Mouse (Mus musculus): ENCODE measurements around the gene Hbb-bt.
"Not testable (repeated sequence)": the region's sequence is repeated elsewhere in the genome, so short reads cannot be mapped to it uniquely, and the experiment has no call there.

The Hbb-bt gene

DNA sequence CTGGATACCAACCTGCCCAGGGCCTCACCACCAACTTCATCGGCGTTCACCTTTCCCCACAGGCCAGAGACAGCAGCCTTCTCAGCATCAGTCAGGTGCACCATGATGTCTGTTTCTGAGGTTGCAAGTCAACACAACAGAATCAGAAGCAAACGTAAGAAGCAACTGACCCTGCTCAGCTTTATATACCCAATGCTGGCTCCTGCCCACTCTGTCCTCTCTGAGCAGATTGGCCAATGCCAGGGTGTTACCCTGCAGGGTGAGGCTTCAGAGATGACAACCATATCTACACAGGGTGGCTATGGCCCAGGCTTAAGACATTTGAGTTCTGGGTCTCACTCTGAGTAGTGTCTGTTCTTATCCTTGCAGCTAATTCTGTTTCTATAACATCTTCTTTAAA, at the start of gene Hbb-bt:
TSS of gene Hbb-bt (minus strand) at position 231 of the 400 bp plus-strand sequence.
- no peak for DNase-seq

DNA sequence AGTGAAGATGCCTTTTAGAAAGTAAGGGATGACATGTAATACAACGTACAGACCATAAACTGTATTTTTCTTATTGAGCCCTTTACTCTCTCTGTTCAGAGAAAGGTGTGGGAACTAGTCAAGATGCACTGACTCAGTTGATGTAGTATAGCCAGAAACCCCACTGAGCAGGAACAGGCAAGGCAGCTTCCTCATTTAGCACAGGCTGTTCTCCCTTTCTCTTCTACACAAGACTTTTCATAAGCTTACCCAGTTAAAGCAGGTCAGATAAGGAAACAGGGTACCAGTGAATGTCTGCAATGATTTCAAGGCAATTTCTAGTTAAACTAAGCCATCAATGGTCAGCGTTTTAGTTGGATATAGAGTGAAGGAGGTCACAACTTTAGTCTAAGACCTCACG, 47.7 kb upstream of the Hbb-bt start:
- DNase-seq = no peak

DNA sequence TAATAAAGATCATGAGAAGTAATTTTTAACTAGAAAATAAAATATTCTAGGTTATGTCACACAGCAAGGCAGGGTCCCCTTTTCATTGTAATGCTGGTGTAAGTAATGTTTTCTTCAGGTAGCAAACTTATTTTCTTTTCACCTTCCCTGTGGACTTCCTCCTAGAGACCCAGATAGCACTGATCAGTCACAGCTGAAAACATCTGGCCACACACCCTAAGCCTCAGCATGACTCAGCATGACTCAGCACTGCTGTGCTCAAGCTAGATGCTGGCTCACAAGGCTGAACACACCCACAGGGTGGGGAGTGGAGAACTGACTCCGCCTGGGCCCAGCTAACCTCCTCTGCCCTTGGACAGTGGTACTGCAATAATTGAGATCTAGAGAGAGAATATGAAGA, 47.1 kb upstream of the Hbb-bt start:
- peak; percentile 95 for DNase-seq

DNA sequence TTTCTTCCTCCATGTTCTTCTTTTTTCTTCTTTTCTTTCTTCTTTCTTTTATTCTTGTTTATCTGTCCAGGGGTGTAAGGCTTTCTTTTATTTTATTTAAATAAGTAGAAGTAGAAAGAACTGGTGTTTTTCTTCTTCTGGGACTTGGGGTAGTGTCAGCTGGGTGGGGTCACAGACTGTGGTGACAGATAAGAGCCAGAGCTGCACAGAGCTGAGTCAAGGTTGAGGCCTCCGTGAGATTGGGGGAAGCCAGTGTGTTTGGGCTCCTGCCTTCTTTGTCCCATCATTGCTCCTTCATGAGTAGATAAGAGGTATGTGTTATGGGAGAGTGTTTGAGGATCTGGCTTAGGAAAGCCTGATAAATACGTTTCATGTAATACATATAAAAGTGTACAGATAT, 45.3 kb upstream of the Hbb-bt start:
- no peak for DNase-seq

DNA sequence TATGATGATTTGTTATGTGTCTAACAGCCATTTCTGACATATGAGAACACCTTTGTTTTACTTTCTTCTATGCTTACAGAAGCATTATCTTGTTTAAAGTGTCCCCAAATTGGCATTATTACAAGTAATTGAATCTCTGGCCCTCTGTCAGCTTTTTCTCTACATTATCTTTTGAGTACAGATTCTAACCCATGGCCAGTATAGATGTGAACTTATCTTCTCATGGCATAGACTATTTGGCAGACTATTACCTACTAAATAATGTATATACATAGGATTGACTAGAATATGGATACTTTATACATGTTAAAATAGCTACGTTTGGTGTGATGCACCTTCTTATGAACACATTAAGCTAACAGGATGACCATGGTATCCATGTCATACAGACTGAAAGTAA, 40.9 kb upstream of the Hbb-bt start:
- no peak for DNase-seq

DNA sequence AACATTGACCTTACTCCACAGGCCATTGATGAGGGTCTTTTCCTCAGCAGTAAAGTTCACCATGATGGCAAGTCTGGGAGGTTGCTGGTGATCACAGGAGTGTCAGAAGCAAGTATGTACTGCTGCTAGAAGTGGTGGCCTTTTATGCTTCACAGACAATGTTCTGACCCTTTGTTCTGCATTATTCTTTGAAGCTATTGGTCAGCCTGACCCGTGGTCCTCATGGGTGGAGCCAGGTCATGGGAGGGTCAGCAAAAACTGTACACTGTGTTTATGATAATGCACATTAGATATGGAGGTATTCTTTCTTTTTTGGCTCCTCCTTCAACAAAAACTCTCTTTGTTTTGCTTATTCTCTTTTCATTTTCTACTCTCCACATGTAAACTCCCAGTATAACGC, 39.3 kb upstream of the Hbb-bt start, which contains the start of gene Hbb-y:
TSS of gene Hbb-y (minus strand) at position 127 of the 400 bp plus-strand sequence.
- no peak for DNase-seq

DNA sequence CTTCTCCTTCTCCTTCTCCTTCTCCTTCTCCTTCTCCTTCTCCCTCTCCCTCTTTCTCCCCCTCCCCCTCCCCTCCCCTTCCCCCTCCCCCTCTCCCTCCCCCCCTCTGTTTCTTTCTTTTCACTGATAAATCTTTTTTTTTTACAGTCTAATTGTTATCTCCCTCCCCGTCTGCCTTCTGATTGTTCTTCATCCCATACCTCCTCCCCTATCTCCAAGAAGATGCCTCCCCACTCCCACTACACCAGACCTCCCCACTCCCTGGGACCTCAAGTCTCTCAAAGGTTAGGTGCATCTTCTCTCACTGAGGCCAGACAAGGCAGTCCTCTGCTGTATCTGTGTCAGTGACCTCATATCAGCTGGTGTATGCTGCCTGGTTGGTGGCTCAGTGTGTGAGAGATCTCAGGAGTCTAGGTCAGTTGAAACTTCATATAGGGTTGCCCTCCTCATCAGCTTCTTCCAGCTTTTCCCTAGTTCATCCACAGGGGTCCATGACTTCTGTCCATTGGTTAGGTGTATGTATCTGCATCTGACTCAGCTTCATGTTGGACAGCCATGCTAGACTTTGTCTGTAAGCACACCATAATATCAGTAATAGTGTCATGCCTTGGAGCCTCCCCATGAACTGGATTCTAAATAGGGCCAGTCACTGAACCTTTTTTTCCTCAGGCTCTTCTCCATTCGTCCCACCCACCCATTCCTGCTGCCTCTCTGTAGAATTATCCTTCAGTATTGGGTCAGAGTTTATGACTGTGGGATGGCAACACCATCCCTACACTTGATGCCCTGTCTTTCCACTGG, 30.9 kb upstream of the Hbb-bt start:
- no peak for DNase-seq

DNA sequence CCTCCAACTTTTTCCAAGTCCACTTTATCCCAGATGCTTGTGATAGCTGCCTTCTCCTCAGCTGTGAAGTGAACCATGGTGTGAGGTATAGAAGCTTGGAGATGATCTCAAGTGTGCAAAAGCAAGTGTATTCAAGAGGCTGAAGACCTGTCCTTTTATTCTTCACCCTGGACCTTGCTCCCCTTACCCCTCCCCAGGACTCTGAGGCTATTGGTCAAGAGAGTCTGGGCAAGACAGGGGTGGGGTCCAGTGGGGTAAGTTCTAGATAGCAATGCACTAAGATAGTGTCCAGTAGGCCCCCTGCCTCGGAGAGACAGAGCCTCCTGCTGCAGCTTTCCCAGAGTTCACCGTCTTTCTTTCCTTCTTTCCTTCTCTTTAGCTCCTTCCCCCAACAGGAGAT, 29.2 kb upstream of the Hbb-bt start, which contains the start of gene Hbb-bh1:
TSS of gene Hbb-bh1 (minus strand) at position 131 of the 400 bp plus-strand sequence.
- DNase-seq = no peak

DNA sequence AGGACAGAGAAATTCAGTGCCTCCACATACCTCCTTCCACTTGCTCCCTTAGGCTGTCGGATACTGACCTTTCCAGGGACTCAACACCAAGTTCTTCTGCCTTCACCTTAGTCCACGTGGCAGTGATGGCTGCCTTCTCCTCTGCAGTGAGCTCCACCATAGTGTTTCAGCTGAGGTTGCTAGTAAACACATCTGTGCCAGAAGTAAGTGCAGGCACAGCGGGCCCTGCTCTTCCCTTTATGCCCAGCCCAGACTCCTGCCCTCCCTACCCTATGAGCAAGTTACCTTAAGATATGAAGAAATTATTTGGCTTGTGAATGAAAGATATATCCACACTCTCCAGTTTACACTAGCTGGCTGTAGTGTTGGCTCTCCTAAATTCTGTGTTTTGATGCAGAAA, 26.5 kb upstream of the Hbb-bt start, which contains the start of gene Hbb-bh2:
TSS of gene Hbb-bh2 (minus strand) at position 253 of the 400 bp plus-strand sequence.
- DNase-seq = no peak

DNA sequence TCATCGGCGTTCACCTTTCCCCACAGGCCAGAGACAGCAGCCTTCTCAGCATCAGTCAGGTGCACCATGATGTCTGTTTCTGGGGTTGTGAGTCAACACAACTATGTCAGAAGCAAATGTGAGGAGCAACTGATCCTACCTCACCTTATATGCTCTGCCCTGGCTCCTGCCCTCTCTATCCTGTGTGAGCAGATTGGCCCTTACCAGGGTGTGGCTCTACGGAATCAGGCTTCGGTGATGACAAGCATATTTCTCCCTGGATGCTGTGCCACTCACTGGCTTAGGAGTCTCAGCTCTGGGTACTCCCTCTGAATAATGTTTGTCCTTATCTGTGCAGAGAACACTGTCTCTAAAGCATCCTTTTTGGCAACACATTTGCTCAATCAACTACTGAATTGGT, 14.0 kb upstream of the Hbb-bt start, which contains the start of gene Hbb-bs:
TSS of gene Hbb-bs (minus strand) at position 289 of the 400 bp plus-strand sequence.
- no peak for DNase-seq

DNA sequence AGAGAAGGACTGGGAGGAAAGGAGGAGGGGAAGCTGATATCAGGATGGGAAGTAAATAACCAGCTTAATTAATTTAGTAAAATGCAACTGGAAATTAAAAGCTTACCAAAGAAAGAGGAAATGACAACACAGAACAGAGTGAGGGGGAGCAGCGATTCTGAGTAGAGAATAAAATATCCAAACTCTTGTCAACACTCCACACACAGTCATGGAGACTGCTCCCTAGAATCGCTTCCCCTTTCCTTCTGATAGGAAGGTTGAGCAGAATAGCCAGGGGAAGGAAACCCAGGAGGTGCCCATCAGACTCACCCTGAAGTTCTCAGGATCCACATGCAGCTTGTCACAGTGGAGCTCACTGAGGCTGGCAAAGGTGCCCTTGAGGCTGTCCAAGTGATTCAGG, 13.3 kb upstream of the Hbb-bt start:
- not testable (repeated sequence) for DNase-seq

DNA sequence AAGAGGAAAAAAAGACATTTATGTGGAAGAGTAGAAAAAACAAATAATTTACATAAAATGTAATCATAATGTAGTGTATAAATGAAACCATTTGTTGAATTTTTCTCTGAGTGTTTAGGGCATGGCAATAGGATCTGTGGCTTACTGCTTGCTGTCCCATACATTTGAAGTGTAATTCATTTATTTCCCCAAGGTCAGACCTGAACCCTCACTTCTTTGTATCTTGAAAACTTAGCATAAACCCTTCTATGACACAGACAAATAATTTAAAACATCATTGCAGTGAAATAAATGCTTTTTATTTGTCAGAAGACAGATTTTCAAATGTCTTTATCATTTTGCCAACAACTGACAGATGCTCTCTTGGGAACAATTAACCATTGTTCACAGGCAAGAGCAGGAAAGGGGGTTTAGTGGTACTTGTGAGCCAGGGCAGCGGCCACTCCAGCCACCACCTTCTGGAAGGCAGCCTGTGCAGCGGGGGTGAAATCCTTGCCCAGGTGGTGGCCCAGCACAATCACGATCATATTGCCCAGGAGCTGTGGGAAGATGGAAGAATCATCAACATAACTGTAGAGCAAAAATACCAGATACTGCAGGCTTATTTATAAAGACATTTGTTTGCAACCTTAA, 12.6 kb upstream of the Hbb-bt start:
- DNase-seq = no peak

DNA sequence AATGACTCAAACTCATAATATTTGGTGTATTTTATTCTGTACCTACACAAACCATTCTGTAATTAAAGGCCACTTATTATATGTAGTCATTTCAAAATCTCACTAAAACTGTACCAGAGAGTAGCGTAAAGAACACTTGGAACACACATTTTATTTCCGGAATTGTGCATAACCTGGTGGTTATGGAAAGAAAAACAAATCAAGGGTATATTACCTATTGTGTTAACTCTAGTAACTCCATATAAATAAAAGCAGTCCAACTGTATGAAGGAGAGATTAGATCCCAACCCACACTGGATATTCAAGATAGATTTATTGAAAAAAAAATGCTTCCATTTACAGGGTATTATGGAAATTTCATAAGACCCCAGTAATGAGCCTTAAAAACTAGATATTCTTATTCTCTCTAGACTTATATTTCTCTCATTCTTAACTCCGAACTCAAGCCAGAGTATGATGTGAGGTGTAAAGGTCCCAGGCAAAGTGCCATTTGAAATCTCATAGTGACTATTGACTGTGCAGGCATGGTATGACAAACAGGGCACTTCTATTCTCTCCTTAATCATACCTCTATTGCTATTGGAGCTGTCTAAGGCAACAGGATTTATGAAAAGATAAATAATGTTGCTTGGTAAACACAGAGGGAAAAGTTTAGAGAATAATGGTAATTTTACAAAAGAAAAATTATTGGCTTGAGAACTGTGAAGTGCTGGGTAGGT, 11.9 kb upstream of the Hbb-bt start:
- DNase-seq = no peak

DNA sequence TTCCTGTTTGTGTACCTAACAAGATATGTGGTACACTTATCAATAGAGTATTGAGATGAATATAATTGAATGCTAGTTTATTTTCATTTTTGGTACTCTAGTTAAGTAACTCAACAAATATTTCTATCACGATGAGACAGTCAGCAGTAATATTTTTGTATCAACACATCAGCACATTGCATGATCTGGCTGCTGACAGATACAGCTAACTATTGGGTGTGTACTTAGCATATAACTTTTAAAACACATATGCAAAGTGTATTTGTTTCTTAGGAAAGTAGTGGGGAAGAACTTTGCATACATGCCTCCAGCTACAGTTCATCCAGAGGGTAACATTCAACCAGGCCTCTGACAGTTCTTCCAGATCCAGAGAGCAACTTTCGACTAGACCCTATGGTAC, 10.8 kb upstream of the Hbb-bt start:
- no peak for DNase-seq

DNA sequence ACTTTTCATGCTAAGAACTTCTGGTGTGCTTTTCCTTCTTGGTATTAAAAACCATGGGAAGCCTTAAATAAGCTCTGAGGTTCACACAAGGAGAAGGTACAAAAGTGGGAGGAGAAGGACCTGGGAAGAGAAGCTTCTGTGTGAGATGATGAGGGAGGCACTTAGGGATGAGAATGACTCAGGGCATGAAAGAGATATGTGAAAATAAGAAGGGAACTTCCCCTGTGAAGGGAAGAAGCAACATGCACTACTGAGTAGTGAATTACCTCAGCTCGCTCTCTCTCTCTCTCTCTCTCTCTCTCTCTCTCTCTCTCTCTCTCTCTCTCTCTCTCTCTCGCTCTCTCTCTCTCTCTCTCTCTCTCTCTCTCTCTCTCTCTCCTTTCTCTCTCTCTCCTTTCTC, 1.3 kb upstream of the Hbb-bt start:
- DNase-seq = not testable (repeated sequence)

DNA sequence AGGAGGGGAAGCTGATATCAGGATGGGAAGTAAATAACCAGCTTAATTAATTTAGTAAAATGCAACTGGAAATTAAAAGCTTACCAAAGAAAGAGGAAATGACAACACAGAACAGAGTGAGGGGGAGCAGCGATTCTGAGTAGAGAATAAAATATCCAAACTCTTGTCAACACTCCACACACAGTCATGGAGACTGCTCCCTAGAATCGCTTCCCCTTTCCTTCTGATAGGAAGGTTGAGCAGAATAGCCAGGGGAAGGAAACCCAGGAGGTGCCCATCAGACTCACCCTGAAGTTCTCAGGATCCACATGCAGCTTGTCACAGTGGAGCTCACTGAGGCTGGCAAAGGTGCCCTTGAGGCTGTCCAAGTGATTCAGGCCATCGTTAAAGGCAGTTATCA, 644 bp downstream of the Hbb-bt start:
- not testable (repeated sequence) for DNase-seq

DNA sequence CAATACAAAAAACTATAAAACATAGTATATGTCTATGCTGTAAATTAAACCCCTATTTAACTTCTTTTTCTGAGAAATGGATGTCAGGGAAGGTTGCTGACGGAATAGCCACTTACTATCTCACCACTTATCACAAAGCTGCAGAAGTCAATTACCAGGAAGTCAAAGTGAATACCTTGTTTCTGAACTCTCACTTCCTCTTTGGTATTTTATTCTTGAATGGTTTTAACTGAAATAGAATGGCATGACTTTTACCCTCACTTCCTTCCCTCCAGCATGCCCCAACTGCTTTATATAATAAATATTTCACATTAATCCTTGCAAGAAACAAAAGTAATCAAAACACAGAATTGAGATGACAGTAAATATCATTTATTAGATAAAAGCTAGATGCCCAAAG, 1.6 kb downstream of the Hbb-bt start:
- DNase-seq = no peak

DNA sequence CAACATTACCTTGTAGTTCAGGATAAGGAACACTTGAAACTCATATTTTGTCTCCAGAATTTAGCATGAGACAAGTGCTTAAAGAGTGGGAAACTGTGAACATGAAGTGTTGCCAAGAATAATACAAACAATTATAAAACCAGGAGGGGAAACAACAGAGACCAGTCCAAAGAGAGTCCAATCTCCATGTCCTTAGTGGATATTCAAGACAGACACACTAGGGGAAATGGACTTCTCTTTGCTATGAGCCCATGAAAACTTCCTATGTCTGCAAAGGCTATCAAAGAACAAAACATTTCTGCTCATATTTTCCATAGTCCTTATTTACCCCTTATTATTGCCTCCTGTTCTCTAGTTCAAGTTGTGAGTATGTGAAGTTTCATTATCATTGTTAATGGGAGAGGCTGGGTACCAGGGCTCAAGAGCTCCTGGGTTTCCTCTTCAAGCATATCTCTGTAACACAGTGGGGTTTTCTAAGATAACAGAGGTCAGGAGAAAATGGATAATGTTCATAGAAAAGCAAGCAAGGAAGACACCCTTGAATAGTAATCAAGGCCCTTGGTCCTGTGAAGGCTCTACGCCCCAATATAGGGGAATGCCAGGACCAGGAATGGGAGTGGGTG, 2.5 kb downstream of the Hbb-bt start:
- DNase-seq = no peak

DNA sequence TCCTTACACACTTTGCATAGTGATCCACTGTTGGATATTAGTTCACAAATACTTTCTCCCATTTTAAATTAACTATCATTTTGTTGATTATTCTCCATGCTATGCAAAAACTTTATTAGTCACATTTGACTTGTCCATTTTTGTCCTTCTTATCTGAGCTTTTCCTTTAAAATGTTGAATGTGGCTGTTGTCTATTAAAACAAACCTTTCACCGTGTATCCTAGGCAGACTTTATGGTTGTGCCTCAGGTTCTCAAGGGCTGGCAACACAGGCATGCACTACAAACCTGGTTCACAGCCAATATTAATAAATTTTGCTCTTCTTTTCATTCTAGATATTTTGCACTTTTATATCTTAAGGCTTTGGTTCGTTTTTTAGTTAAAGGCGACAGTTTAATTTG, 3.0 kb downstream of the Hbb-bt start:
- no peak for DNase-seq

DNA sequence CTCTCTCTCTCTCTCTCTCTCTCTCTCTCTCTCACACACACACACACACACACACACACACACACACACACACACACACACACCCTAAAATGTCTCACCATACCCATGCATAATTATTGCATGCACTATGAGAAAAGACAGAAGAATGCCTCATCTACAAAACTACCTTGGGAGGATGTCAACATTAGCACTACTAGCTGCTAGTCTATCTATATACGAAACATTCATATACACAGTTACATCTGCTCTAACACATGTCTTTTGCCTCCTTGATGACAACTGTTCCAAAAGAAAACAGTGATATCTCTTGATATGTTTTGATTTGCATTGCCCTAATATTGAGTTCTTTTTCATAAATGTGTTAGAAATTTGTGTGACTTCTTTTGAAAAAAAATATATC, 3.5 kb downstream of the Hbb-bt start:
- no peak for DNase-seq

DNA sequence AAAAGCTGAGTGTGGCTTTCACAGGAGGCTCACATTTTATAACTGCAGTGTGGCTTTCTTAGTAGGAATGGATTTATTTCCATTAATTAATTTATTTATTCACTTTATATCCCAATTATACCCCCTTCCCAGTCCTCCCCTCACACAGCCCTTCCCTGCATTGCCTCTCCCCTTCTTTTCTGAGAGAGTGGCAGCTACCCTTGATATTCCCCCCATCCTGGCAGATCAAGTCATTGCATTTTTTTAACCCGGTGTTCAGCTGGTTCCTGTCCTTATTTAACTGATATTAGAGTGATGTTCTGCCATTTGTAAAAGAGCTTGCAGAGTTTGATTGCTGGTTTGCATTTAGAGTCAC, 4.0 kb downstream of the Hbb-bt start:
- DNase-seq = no peak

DNA sequence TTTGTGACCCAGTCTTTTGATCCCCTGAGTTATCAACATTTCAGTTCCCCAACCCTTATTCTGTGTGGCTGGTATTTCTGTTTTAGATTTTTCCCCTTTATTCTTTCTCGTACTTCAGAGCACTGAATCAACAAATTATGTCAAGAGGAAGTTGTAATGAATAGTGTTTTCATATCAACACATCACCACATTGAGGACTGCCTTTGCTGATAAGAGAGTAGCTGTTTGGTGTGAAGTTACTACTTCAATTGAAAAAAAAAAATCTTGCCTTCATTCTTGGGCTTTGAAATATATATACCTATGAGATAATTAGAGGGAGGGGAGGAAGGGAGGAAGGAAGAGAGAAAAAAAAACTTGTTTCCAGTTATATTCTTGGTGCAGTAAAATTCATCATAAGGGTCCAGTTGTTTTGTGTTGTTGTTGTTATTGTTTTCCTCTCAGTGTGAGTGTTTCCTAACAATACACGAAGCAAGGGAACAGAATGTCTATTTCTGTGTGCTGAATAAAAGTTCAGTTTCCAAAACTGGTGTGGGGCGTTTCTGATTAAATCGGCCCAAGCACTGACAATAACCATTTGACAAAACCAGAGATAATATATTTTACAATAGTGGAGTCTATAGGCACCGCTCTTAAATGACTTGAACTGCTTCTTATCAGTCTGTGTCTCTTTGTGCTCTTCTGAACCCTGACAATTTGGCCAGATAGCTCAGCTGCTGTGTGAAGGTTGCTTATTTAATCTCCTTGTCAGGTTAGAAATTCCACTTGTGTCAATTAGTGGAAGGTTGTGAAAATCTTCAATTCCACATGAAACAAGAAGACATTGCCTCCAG, 4.6 kb downstream of the Hbb-bt start:
- no peak for DNase-seq

All from heart, adult 11 months (tissue).